Mouse (Mus musculus) ES-E14 (cell line): ENCODE measurements around the gene Car10.

Experiments used
- MAFK ChIP-seq: IDR thresholded peaks from 2 replicates; pipeline ENCODE4 v1.6.1; 2014; ENCODE audit warnings: mild to moderate bottlenecking, low read depth, low read length, inconsistent platforms; ENCODE audit not compliant: insufficient read depth
- ZC3H11A ChIP-seq: IDR thresholded peaks from 2 replicates; pipeline ENCODE4 v1.6.1; 2012; ENCODE audit warnings: low read depth, mild to moderate bottlenecking, inconsistent platforms, low read length, borderline replicate concordance

DNA sequence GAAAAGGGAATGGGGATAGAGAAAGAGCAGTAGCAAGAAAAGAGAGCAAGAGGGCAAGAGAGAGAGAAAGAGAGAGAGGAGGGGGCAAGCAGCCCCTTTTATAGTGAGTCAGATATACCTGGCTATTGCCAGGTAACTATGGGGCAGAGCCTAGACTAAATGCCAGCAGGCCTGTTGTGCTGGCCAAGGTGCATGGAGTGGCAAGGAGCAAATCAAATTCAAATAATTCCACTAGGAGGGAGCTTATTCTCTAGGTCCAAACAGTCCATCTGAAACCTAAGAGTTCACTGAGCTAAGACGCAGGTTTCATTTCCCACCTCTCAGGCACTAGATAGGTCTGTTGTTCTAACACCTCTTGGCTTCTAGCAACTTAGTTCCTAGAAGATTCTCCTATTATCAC is 544.5 kb downstream of the Car10 start:
- TF ChIP-seq MAFK (no peak), ZC3H11A (no peak)
